ENCODE assay signal across 16 mouse cellular contexts in genomic region chr15:42047088-42047976, GRCm38 (mm10).
A peak's percentile ranks its signal among the peaks of the same experiment; 100 is the strongest.
DNase-seq lines count a peak whose midpoint lies in the region; ATAC-seq and TF ChIP-seq lines count a peak whose summit lies in the region.
"Had no signal": no experiment of that assay in that cellular context is flagged by ENCODE, and none has a peak within 500 bp of the region (broad histone marks: within the 10 kb centered on the region; RNA-seq: fewer than 3 reads in every experiment).

No protein-coding gene starts in this region.

- no peak overlapping the region for H3K4me2 ChIP-seq in kidney, embryonic 15.5 days
- H3K4me2 ChIP-seq: embryonic facial prominence, embryonic 15.5 days; limb, embryonic 15.5 days; lung, embryonic 14.5 days had no signal

- no peaks in the 10 kb centered on the region for H3K9me3 ChIP-seq in kidney, embryonic 15.5 days (replicated peaks)
- H3K9me3 ChIP-seq: embryonic facial prominence, embryonic 15.5 days; limb, embryonic 15.5 days had no signal

- no peak overlapping the region for H3K9ac ChIP-seq in kidney, embryonic 15.5 days
- H3K9ac ChIP-seq: embryonic facial prominence, embryonic 15.5 days; limb, embryonic 15.5 days; lung, embryonic 14.5 days had no signal

- ATAC-seq in kidney, embryonic 15.5 days (replicated peaks; ENCODE audit: low FRiP score): peak; percentile 65
- ATAC-seq: activated CD4-positive, CD25-positive, alpha-beta regulatory T cell, adult 4 months; inflammation-experienced regulatory T-cells, adult 6 months had no signal

- H3K27me3 ChIP-seq in kidney, embryonic 15.5 days: no peaks in the 10 kb centered on the region
- H3K27me3 ChIP-seq: embryonic facial prominence, embryonic 15.5 days; limb, embryonic 15.5 days had no signal

- no peak for TF ChIP-seq POLR2A in brain, embryonic 14.5 days (IDR thresholded peaks at IDR 0.05; ENCODE audit: borderline replicate concordance, extremely low read depth, insufficient read depth, insufficient read length, poor library complexity, severe bottlenecking)

- 37% methylated on average over 4 of the region's 4 CpGs for WGBS in kidney, embryonic 15.5 days

- H3K36me3 ChIP-seq in kidney, embryonic 15.5 days: no peaks in the 10 kb centered on the region
- H3K36me3 ChIP-seq: embryonic facial prominence, embryonic 15.5 days; limb, embryonic 15.5 days had no signal

- peaks cover 7% of the 10 kb centered on the region; the same call in 1 of the 2 replicates for H3K4me1 ChIP-seq in kidney, embryonic 15.5 days
- H3K4me1 ChIP-seq: embryonic facial prominence, embryonic 15.5 days; limb, embryonic 15.5 days had no signal

- H3K27ac ChIP-seq in kidney, embryonic 15.5 days: no peak overlapping the region
- H3K27ac ChIP-seq: embryonic facial prominence, embryonic 15.5 days; left cerebral cortex, adult 2 months; limb, embryonic 15.5 days had no signal

- no peak for DNase-seq in kidney, adult 8-10 months
- DNase-seq in brain, embryonic 14.5 days (ENCODE audit: low read depth): peak; percentile 62
- peak; percentile 18 for DNase-seq in embryo, embryonic 9.5 days (ENCODE audit: extremely low spot score)
- peak; percentile 61 for DNase-seq in mesoderm, embryonic 11.5 days (ENCODE audit: low read depth, low spot score)
- DNase-seq in right cerebral cortex, postnatal 36 days (ENCODE audit: low spot score in 2 of 2): no peak
- DNase-seq in frontal cortex, postnatal 14 days (ENCODE audit: low spot score in 2 of 2): no peak
- no peak for DNase-seq in adrenal gland, adult 8-10 months
- DNase-seq: cerebellum, adult 8-10 months; lung, embryonic 14.5 days; thymus, postnatal 36 days had no signal

- TF ChIP-seq CTCF in brain, embryonic 14.5 days (IDR thresholded peaks at IDR 0.05; ENCODE audit: borderline replicate concordance, extremely low read depth, insufficient read depth, insufficient read length): no peak

- H3K4me3 ChIP-seq in kidney, embryonic 15.5 days (replicated peaks): no peak overlapping the region
- H3K4me3 ChIP-seq: embryonic facial prominence, embryonic 15.5 days; left cerebral cortex, adult 2 months; limb, embryonic 15.5 days had no signal

Comparison
In these comparisons a context has a peak if more than half of its experiments do, and no peak if none do; other contexts are left out.
1. DNase-seq: peak in brain, embryonic 14.5 days (single experiment), embryo, embryonic 9.5 days (single experiment) and mesoderm, embryonic 11.5 days (single experiment); none in kidney, adult 8-10 months (0 of 2), right cerebral cortex, postnatal 36 days (0 of 2), frontal cortex, postnatal 14 days (0 of 2) and adrenal gland, adult 8-10 months (single experiment).